Mouse (Mus musculus): ENCODE measurements around the gene Slc6a11. TPM values are rescaled to one million over a fixed set of nuclear protein-coding genes. Genes with fewer than 3 reads are reported as not detected.

Gene Slc6a11
- polyA plus RNA-seq, 1 experiment from 2014 or later: not detected

GRCm38 (mm10) chr6:114144447-114145105 is 13.5 kb downstream of the Slc6a11 start:
- 91% methylated on average over 6 of the region's 6 CpGs for WGBS (ENCODE audit: missing documents)
- Histone ChIP-seq H3K36me3 (ENCODE audit: inconsistent target) (no peaks in the 10 kb centered on the region), H3K27ac (no peak overlapping the region), H3K79me2 (ENCODE audit: inconsistent target) (no peaks in the 10 kb centered on the region), H3K4me3 (ENCODE audit: inconsistent target) (no peak overlapping the region)

- Histone ChIP-seq H3K4me3 (ENCODE audit: inconsistent target) (no peak overlapping the region), H3K27ac (no peak overlapping the region), H3K79me2 (ENCODE audit: inconsistent target) (no peaks in the 10 kb centered on the region), H3K36me3 (ENCODE audit: inconsistent target) (no peaks in the 10 kb centered on the region)
- WGBS (ENCODE audit: missing documents): 76% methylated on average over 6 of the region's 6 CpGs
Observed at GRCm38 (mm10) chr6:114145650-114146329, 14.7 kb downstream of the Slc6a11 start.

GRCm38 (mm10) chr6:114155720-114156119 is 24.7 kb downstream of the Slc6a11 start:
- Histone ChIP-seq H3K27ac (no peak overlapping the region), H3K79me2 (ENCODE audit: inconsistent target) (no peaks in the 10 kb centered on the region), H3K36me3 (ENCODE audit: inconsistent target) (no peaks in the 10 kb centered on the region), H3K4me3 (ENCODE audit: inconsistent target) (no peak overlapping the region)
- 84% methylated on average over 10 of the region's 10 CpGs for WGBS (ENCODE audit: missing documents)

GRCm38 (mm10) chr6:114158811-114159210 is 27.8 kb downstream of the Slc6a11 start:
- H3K79me2 ChIP-seq (ENCODE audit: inconsistent target): no peaks in the 10 kb centered on the region
- WGBS (ENCODE audit: missing documents): 88% methylated on average over 7 of the region's 7 CpGs
- no peak overlapping the region for H3K4me3 ChIP-seq (ENCODE audit: inconsistent target)
- no peaks in the 10 kb centered on the region for H3K36me3 ChIP-seq (ENCODE audit: inconsistent target)
- no peak overlapping the region for H3K27ac ChIP-seq

- Histone ChIP-seq H3K79me2 (ENCODE audit: inconsistent target) (no peaks in the 10 kb centered on the region), H3K36me3 (ENCODE audit: inconsistent target) (no peaks in the 10 kb centered on the region), H3K27ac (no peak overlapping the region), H3K4me3 (ENCODE audit: inconsistent target) (no peak overlapping the region)
- 81% methylated on average over 8 of the region's 8 CpGs for WGBS (ENCODE audit: missing documents)
Observed at GRCm38 (mm10) chr6:114160732-114161131, 29.7 kb downstream of the Slc6a11 start.

- WGBS (ENCODE audit: missing documents): 14% methylated on average over 8 of the region's 8 CpGs
- no peaks in the 10 kb centered on the region for H3K79me2 ChIP-seq (ENCODE audit: inconsistent target)
- no peak overlapping the region for H3K4me3 ChIP-seq (ENCODE audit: inconsistent target)
- H3K27ac ChIP-seq: no peak overlapping the region
- no peaks in the 10 kb centered on the region for H3K36me3 ChIP-seq (ENCODE audit: inconsistent target)
Observed at GRCm38 (mm10) chr6:114174052-114174397, 43.0 kb downstream of the Slc6a11 start.

- H3K79me2 ChIP-seq (ENCODE audit: inconsistent target): no peaks in the 10 kb centered on the region
- no peaks in the 10 kb centered on the region for H3K36me3 ChIP-seq (ENCODE audit: inconsistent target)
- 17% methylated on average over 9 of the region's 9 CpGs for WGBS (ENCODE audit: missing documents)
- H3K4me3 ChIP-seq (ENCODE audit: inconsistent target): no peak overlapping the region
- no peak overlapping the region for H3K27ac ChIP-seq
Observed at GRCm38 (mm10) chr6:114174398-114175140, 43.5 kb downstream of the Slc6a11 start.

GRCm38 (mm10) chr6:114178141-114178540 is 47.1 kb downstream of the Slc6a11 start:
- H3K79me2 ChIP-seq (ENCODE audit: inconsistent target): no peaks in the 10 kb centered on the region

GRCm38 (mm10) chr6:114182366-114183179 is 51.5 kb downstream of the Slc6a11 start:
- Histone ChIP-seq H3K36me3 (ENCODE audit: inconsistent target) (no peaks in the 10 kb centered on the region), H3K79me2 (ENCODE audit: inconsistent target) (no peaks in the 10 kb centered on the region), H3K4me3 (ENCODE audit: inconsistent target) (no peak overlapping the region), H3K27ac (no peak overlapping the region)
- 84% methylated on average over 7 of the region's 7 CpGs for WGBS (ENCODE audit: missing documents)

More at GRCm38 (mm10) chr6:114178141-114178540, 47.1 kb downstream of the Slc6a11 start:
- H3K27ac ChIP-seq: no peak overlapping the region
- 90% methylated on average over 3 of the region's 3 CpGs for WGBS (ENCODE audit: missing documents)
- no peak overlapping the region for H3K4me3 ChIP-seq (ENCODE audit: inconsistent target)
- H3K36me3 ChIP-seq (ENCODE audit: inconsistent target): no peaks in the 10 kb centered on the region

- no peak overlapping the region for H3K27ac ChIP-seq
- 45% methylated on average over 4 of the region's 4 CpGs for WGBS (ENCODE audit: missing documents)
- H3K36me3 ChIP-seq (ENCODE audit: inconsistent target): no peaks in the 10 kb centered on the region
- no peaks in the 10 kb centered on the region for H3K79me2 ChIP-seq (ENCODE audit: inconsistent target)
- H3K4me3 ChIP-seq (ENCODE audit: inconsistent target): no peak overlapping the region
Observed at GRCm38 (mm10) chr6:114187121-114187520, 56.1 kb downstream of the Slc6a11 start.

GRCm38 (mm10) chr6:114188869-114189268 is 57.8 kb downstream of the Slc6a11 start:
- Histone ChIP-seq H3K36me3 (ENCODE audit: inconsistent target) (no peaks in the 10 kb centered on the region), H3K4me3 (ENCODE audit: inconsistent target) (no peak overlapping the region), H3K79me2 (ENCODE audit: inconsistent target) (no peaks in the 10 kb centered on the region), H3K27ac (no peak overlapping the region)
- WGBS (ENCODE audit: missing documents): 89% methylated on average over 8 of the region's 8 CpGs

GRCm38 (mm10) chr6:114195998-114196397 is 65.0 kb downstream of the Slc6a11 start:
- Histone ChIP-seq H3K79me2 (ENCODE audit: inconsistent target) (no peaks in the 10 kb centered on the region), H3K36me3 (ENCODE audit: inconsistent target) (no peaks in the 10 kb centered on the region), H3K4me3 (ENCODE audit: inconsistent target) (no peak overlapping the region), H3K27ac (no peak overlapping the region)

- WGBS (ENCODE audit: missing documents): 68% methylated on average over 9 of the region's 9 CpGs
- Histone ChIP-seq H3K4me3 (ENCODE audit: inconsistent target) (no peak overlapping the region), H3K36me3 (ENCODE audit: inconsistent target) (no peaks in the 10 kb centered on the region), H3K27ac (no peak overlapping the region), H3K79me2 (ENCODE audit: inconsistent target) (no peaks in the 10 kb centered on the region)
Observed at GRCm38 (mm10) chr6:114199200-114199845, 68.3 kb downstream of the Slc6a11 start.

GRCm38 (mm10) chr6:114204557-114204956 is 73.5 kb downstream of the Slc6a11 start:
- no peaks in the 10 kb centered on the region for H3K36me3 ChIP-seq (ENCODE audit: inconsistent target)
- no peak overlapping the region for H3K4me3 ChIP-seq (ENCODE audit: inconsistent target)
- WGBS (ENCODE audit: missing documents): 97% methylated on average over 3 of the region's 3 CpGs
- no peaks in the 10 kb centered on the region for H3K79me2 ChIP-seq (ENCODE audit: inconsistent target)
- H3K27ac ChIP-seq: no peak overlapping the region
